10 mouse cellular contexts compared by ENCODE assay signal in genomic region chr9:56259790-56260494, GRCm38 (mm10).
DNase-seq lines count a peak whose midpoint lies in the region; ATAC-seq and TF ChIP-seq lines count a peak whose summit lies in the region.
"Had no signal": no experiment of that assay in that cellular context is flagged by ENCODE, and none has a peak within 500 bp of the region (broad histone marks: within the 10 kb centered on the region; RNA-seq: fewer than 3 reads in every experiment).

No protein-coding gene starts in this region.

- H3K9ac ChIP-seq in heart, embryonic 12.5 days = no peak overlapping the region

- no peak for TF ChIP-seq POLR2A in lung, adult 2 months (IDR thresholded peaks at IDR 0.05; ENCODE audit: borderline replicate concordance, extremely low read depth, low read depth, low read length)

- 66% methylated on average over 22 of the region's 22 CpGs for WGBS in lung, adult 2 months
- WGBS in heart, embryonic 12.5 days = 52% methylated on average over 22 of the region's 22 CpGs

- TF ChIP-seq CTCF in lung, adult 2 months (IDR thresholded peaks at IDR 0.05; ENCODE audit: insufficient read depth, low read length) = no peak

- H3K36me3 ChIP-seq in heart, embryonic 12.5 days = peaks cover 20% of the 10 kb centered on the region

- no peak for DNase-seq in cerebellum, adult 11 months
- DNase-seq in lung, adult 18-20 months = peak; percentile 53 to 69
- DNase-seq in lung, adult 2 months = no peak
- peak; percentile 59 for DNase-seq in lung, postnatal 25 days (ENCODE audit: low spot score)
- DNase-seq in urinary bladder, postnatal 14 days (ENCODE audit: low spot score) = no peak
- DNase-seq in frontal cortex, postnatal 25 days (ENCODE audit: low spot score in 2 of 2) = no peak
- DNase-seq: thymus, postnatal 36 days had no signal

- H3K27me3 ChIP-seq in heart, embryonic 12.5 days (replicated peaks) = no peaks in the 10 kb centered on the region
- H3K27me3 ChIP-seq: Patski had no signal

- H3K4me2 ChIP-seq in heart, embryonic 12.5 days = peak overlapping the region; percentile 3

- peaks cover 5% of the 10 kb centered on the region for H3K9me3 ChIP-seq in heart, embryonic 12.5 days (replicated peaks)

- no peak overlapping the region for H3K4me3 ChIP-seq in lung, adult 2 months (replicated peaks; ENCODE audit: extremely low read depth, low read depth, low read length)
- H3K4me3 ChIP-seq in heart, embryonic 12.5 days = no peak overlapping the region

- H3K4me1 ChIP-seq in lung, adult 2 months (ENCODE audit: control insufficient read depth, insufficient read depth, low read length) = peaks cover 5% of the 10 kb centered on the region
- peaks cover 36% of the 10 kb centered on the region for H3K4me1 ChIP-seq in heart, embryonic 12.5 days (replicated peaks)

- H3K27ac ChIP-seq in heart, embryonic 12.5 days (ENCODE audit: poor library complexity, severe bottlenecking) = peak overlapping the region; percentile 21; the same call in 1 of the 2 replicates

- ATAC-seq in cerebellum, adult (ENCODE audit: insufficient number of reproducible peaks, low FRiP score, low TSS enrichment) = 0 out of 2 replicates have a peak, but pooled peaks have one; percentile 15
- ATAC-seq in heart, embryonic 12.5 days (ENCODE audit: insufficient number of reproducible peaks, low FRiP score) = peak; percentile 68
- ATAC-seq: Patski had no signal

Comparison
In these comparisons a context has a peak if more than half of its experiments do, and no peak if none do; other contexts are left out.
1. DNase-seq: peak in lung, adult 18-20 months (2 of 2) and lung, postnatal 25 days (single experiment); none in cerebellum, adult 11 months (single experiment), lung, adult 2 months (single experiment), urinary bladder, postnatal 14 days (single experiment) and frontal cortex, postnatal 25 days (0 of 2).